Mouse (Mus musculus): ENCODE data around the gene Wdr35. TPM values are rescaled to one million over a fixed set of nuclear protein-coding genes. Genes with fewer than 3 reads are reported as not detected.
"Not testable (repeated sequence)": the region's sequence is repeated elsewhere in the genome, so short reads cannot be mapped to it uniquely, and the experiment has no call there.

Wdr35 gene
- 10 to 100 TPM in 1 of 2 experiments, 1 to 10 TPM in 1; 8.8 to 11.8 TPM for total RNA-seq (2021)
- long read RNA-seq, experiment 1, full-length matches to known transcripts: 16 of 17 reads
- long read RNA-seq, experiment 1, partial matches to known transcripts: 0 of 17 reads
- long read RNA-seq, experiment 1, other reads (novel, unspliced or antisense): 1 of 17 reads
- long read RNA-seq, experiment 2, full-length matches to known transcripts: 12 of 13 reads
- long read RNA-seq, experiment 2, partial matches to known transcripts: 0 of 13 reads
- long read RNA-seq, experiment 2, other reads (novel, unspliced or antisense): 1 of 13 reads

DNA sequence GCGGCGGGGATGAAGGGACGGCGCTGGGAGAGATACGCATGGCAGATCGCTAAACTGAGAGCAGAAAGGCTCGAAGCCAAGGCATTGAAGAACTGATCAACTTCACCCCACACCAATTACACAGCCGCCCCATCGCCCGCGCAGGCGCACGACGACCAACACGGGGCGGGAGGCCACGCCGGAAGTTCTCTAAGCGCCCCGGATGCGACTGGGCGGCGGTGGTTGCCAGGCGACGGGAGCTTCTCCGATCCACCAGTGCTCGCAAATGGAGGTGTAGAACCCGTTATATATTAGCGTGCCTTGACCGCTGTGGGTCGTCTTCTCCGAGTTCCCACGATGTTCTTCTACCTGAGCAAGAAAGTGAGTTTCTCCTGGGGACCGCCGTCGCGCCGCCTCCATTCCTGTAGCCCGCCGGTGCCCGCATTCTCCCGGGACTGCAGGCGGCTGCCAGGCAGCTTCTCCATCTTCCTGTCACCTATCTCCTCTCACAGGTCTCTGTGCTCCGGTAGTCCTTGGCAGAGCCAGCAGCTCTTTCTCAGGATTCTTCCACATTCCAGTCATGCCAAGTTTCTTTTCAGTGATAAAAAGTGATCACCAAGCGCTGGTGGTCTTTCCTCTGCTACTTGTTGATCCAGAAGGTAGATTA is at the start of gene Wdr35:
TSS of gene Wdr35 (plus strand) at position 73 of the 646 bp plus-strand sequence.
- no peak for TF ChIP-seq CTCF (IDR thresholded peaks at IDR 0.05)
- peak; percentile 96 for DNase-seq
- intact Hi-C loops (cut with DNase I): loop anchor here (2.0 kb wide), 1 partner anchor 51 kb away; no protein-coding TSS in a partner anchor
- Histone ChIP-seq H3K27ac (peak within 1 kb of the TSS; percentile 93), H3K4me3 (peak within 1 kb of the TSS; percentile 89)

- intact Hi-C loops (cut with DNase I): no loop called here
- TF ChIP-seq CTCF (IDR thresholded peaks at IDR 0.05): no peak
- H3K4me3 ChIP-seq: peak overlapping the region; percentile 44
- H3K27ac ChIP-seq: peak overlapping the region; percentile 77
- DNase-seq: no peak
Observed at GRCm38 (mm10) chr12:8927652-8928051, 46.0 kb upstream of the Wdr35 start.

DNA sequence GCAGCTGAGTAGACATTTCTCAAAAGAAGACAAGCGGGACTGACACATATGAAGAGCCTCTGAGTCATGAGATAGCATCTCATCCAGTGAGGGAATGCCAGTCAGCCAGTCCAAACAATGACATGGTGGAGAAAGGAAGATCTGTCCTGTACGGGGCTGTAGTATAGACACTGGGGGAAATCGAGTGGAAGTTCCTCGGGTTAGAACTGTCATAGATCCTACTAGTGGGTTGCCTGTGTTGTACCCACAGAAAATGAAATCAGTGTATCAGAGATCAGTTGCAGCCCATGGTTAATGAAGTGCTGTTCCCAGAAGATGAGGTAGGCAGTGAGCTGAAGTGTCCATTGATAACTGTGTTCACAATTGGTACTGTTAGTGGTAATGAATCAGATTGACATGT is 44.9 kb upstream of the Wdr35 start:
- intact Hi-C loops (cut with DNase I): no loop called here
- Histone ChIP-seq H3K4me3 (peak overlapping the region; percentile 28), H3K27ac (peak overlapping the region; percentile 59)
- DNase-seq: no peak
- no peak for TF ChIP-seq CTCF (IDR thresholded peaks at IDR 0.05)

DNA sequence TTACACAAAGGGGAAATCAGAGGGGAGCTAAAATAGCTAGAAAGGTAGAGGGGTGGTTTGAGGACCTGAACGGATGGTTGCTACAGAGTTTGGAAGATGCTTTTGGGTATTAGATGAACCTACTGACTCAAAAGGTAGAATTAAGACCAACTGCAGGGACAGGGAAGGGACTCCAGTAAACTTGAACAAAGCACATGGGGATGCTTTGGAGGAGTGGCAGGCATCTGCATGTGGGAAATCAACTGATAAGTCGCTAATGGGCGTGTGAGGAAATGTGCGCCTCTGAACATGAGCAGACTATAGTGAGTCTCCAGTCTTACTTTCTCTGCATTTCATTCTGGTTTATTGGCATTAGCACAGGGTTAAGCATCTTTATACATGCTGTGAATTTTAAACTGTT is 42.6 kb upstream of the Wdr35 start:
- DNase-seq: no peak
- intact Hi-C loops (cut with DNase I): no loop called here
- no peak for TF ChIP-seq CTCF (IDR thresholded peaks at IDR 0.05)
- Histone ChIP-seq H3K4me3 (no peak overlapping the region), H3K27ac (peak overlapping the region; percentile 6; the same call in 1 of the 2 replicates)

GRCm38 (mm10) chr12:8935349-8935748 is 38.3 kb upstream of the Wdr35 start:
- DNase-seq: peak; percentile 59
- Histone ChIP-seq H3K4me3 (no peak overlapping the region), H3K27ac (peak overlapping the region; percentile 57)
- intact Hi-C loops (cut with DNase I): no loop called here
- TF ChIP-seq CTCF (IDR thresholded peaks at IDR 0.05): no peak

DNA sequence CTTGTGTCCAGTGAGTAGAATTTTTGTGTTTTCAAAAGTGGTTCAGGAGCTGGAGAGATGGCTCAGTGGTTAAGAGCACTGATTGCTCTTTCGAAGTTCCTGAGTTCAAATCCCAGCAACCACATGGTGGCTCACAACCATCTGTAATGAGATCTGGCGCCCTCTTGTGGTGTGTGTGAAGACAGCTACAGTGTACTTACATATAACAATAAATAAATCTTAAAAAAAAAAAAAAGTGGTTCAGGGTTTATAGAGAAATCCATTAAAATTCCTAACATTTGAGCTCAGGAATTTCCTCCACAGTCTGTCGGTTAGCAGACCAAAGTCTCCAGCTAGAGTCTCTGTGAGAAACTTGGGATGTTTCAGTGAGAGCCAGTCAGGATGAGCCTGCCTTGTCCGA is 37.5 kb upstream of the Wdr35 start:
- H3K4me3 ChIP-seq: not testable (repeated sequence)

DNA sequence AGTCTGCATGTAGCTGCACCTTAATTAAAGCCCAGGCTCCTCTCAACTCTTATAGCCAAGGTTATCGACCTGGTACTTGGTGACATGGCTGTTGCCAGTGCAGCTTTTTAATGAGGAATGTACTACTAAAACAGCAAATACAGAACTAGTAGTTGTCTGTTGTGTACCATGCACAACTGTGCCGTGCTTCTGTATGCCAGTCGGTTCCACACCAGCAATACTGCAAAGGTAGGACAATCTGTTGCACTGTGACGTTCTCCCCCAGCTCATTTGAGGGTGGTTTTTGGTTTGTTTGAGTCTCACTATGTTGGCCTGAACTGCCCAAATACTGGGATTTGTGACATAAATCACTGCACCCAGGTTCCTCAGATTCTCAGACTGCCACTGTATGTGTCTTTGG is 34.2 kb upstream of the Wdr35 start:
- DNase-seq: no peak
- H3K4me3 ChIP-seq: no peak overlapping the region
- no peak overlapping the region for H3K27ac ChIP-seq
- no peak for TF ChIP-seq CTCF (IDR thresholded peaks at IDR 0.05)
- intact Hi-C loops (cut with DNase I): no loop called here

More for the DNA sequence above, 37.5 kb upstream of the Wdr35 start:
- TF ChIP-seq CTCF (IDR thresholded peaks at IDR 0.05): peak; percentile 66
- not testable (repeated sequence) for DNase-seq, H3K27ac ChIP-seq
- intact Hi-C loops (cut with DNase I): loop anchor here (2.0 kb wide), 1 partner anchor 47 kb away; no protein-coding TSS in a partner anchor

- DNase-seq: no peak
- Histone ChIP-seq H3K27ac (no peak overlapping the region), H3K4me3 (no peak overlapping the region)
- TF ChIP-seq CTCF (IDR thresholded peaks at IDR 0.05): no peak
- intact Hi-C loops (cut with DNase I): no loop called here
Observed at GRCm38 (mm10) chr12:8940011-8941005, 33.4 kb upstream of the Wdr35 start.

DNA sequence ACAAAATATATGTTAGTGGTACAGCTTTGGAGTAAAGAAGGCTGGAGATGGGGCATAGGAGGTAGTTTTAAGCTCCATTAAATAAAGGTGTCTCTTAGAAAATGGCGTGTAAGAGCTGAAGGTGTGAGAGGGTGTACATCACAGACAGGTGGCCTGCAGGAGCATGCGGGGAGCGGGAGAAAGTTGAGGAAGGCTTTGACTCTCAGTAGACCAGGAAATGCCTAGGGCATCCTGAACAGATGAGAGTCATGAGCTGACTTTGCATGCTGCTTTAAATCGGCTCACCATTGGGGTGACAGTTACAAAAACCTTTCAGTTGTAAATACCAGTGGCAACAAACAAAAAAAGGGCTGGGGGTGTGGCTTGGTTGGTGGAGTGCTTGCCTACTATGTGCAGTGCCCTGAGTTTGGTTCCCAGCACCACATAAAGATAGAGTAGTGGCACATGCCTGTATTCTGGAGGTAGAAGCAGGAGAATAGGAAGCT is 32.5 kb upstream of the Wdr35 start:
- Histone ChIP-seq H3K4me3 (no peak overlapping the region), H3K27ac (no peak overlapping the region)
- no peak for TF ChIP-seq CTCF (IDR thresholded peaks at IDR 0.05)
- no peak for DNase-seq
- intact Hi-C loops (cut with DNase I): no loop called here

GRCm38 (mm10) chr12:8941699-8942392 is 31.8 kb upstream of the Wdr35 start:
- Histone ChIP-seq H3K4me3 (no peak overlapping the region), H3K27ac (no peak overlapping the region)
- intact Hi-C loops (cut with DNase I): no loop called here
- DNase-seq: no peak
- TF ChIP-seq CTCF (IDR thresholded peaks at IDR 0.05): no peak

- DNase-seq: no peak
- no peak for TF ChIP-seq CTCF (IDR thresholded peaks at IDR 0.05)
- Histone ChIP-seq H3K4me3 (peak overlapping the region; percentile 70), H3K27ac (no peak overlapping the region)
- intact Hi-C loops (cut with DNase I): no loop called here
Observed at GRCm38 (mm10) chr12:8947163-8947562, 26.5 kb upstream of the Wdr35 start.

Measured in gastrocnemius, adult 2 months (tissue).